Mouse (Mus musculus) megakaryocyte progenitor cell, adult 5-6 weeks (primary cell): Measurements from ENCODE around the gene Cnn2. TPM values are rescaled to one million over a fixed set of nuclear protein-coding genes. Genes with fewer than 3 reads are reported as not detected.
"Not testable (repeated sequence)": the region's sequence is repeated elsewhere in the genome, so short reads cannot be mapped to it uniquely, and the experiment has no call there.

Experiments used
- ATAC-seq: replicated peaks from 2 replicates; pipeline ENCODE4 v1.8.0; 2016; ENCODE audit warnings: mild to moderate bottlenecking, moderate TSS enrichment, inconsistent platforms; ENCODE audit not compliant: poor library complexity
- total RNA-seq, 2 experiments: library from RNA; stranded (forward) in 1 of 2; stranded (reverse) in 1 of 2; fragments of 157-497, 149-512 nt in 1 of 2; fragments of 200-1000 nt in 1 of 2; gene quantifications; 2 replicates each; pipeline versions ENCODE4 v1.2.3 to v1.2.4; 2015 to 2017

Cnn2 gene
- total RNA-seq (2015) (50.5 and 52.8 TPM in 2 replicates), total RNA-seq (2017) (73.3 and 84.1 TPM in 2 replicates)

GRCm38 (mm10) chr10:79988506-79989271 lies at the start of gene Cnn2:
Cnn2 (plus strand) TSS chr10:79988584.
- no peak for ATAC-seq

GRCm38 (mm10) chr10:79940749-79941148 lies 47.6 kb upstream of the Cnn2 start:
- ATAC-seq, result peak; percentile 59

DNA sequence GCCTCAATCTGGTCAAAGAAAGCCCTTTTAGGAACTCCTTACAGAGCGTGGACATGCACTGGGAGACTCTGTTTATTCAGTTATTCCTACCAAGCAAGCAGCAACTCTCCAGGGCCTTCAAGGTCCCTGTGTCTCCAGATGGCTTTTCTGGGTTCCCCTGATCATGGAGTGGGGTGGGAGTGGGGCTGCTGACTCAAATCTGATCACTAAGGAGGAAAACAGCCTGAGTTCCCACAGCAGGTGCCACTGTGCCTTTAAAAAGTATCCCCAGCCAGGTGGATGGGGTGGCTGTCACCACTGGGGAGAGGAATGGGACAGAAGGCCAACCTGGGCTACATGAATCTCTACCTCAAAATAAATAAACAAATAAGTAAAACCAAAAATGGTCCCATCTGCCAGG lies 45.4 kb upstream of the Cnn2 start:
- no peak for ATAC-seq

DNA sequence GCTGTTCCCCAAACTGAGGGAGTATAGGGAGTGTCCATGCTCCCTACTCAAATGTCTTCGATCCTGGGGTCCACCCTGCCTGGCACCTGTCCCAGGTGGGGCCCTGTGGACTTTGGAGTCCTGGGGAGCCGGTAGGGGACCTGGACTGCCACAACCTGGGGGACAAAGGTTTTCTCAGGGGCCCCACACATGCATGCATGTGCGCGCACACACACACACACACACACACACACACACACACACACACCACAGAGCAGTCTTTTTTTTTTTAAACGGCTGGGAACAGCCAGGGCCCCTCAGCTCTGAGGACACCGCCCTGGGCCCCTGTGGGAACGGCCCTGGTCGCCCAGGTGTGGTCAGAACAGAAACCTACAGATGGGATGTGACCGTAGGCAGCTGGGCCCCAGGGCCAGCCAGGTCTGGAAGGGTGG lies 44.9 kb upstream of the Cnn2 start:
- no peak for ATAC-seq

- ATAC-seq, result 0 out of 2 replicates have a peak, but pooled peaks have one; percentile 12
These were observed 42.7 kb upstream of the Cnn2 start for GRCm38 (mm10) chr10:79945507-79946234.

DNA sequence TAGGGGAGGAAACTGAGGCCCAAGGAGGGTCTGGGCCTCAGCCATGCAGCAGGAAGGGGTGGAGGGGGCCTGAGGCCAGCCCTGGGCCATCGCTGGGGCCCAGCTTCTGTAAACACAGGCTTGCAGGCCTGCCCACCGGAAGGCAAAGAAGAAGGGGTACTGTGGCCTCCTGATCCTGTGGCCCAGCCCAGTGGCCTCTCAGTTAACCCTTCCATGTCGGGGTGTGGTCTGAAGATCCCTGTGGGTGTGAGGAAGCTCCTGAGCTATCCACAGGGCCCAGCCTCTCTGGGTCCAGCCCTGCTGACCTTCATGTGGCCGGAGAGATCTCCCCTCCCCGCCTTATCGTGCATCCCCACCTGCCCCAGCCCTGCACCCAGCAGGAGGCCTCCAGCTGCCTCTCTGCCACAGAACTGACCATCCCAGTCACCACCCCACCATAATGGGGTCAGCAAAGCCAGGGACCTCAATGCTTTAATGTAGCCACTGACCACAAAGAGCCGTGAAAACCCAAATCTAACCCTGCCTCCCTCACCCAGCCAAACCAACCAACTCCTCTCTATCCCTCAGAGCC lies 41.5 kb upstream of the Cnn2 start:
- ATAC-seq, result peak; percentile 47

DNA sequence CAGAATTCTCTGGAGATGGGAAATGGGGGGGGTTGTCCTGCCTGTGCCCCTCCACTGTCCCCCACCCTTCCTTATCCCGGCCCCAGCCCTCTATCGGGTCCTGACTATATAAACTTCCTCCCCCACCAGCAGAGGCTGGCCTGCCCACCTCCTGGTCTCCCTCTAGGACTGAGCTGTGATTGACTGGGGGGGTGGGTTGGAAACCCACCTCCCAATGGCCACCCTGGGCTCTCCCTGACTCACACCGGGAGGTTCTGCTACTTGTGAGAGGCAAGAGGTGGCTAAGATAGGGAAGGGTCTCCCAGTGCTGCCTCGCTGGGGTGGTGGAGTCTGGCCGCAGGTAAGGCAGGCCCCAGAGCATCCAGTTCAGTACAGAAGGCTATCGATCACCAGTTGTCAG lies 40.9 kb upstream of the Cnn2 start:
- ATAC-seq, result no peak

- ATAC-seq, result no peak
These were observed 38.5 kb upstream of the Cnn2 start for GRCm38 (mm10) chr10:79949873-79950272.

- no peak for ATAC-seq
These were observed 37.7 kb upstream of the Cnn2 start for GRCm38 (mm10) chr10:79950661-79951060.

- ATAC-seq, result no peak
These were observed 34.4 kb upstream of the Cnn2 start for GRCm38 (mm10) chr10:79953946-79954345.

DNA sequence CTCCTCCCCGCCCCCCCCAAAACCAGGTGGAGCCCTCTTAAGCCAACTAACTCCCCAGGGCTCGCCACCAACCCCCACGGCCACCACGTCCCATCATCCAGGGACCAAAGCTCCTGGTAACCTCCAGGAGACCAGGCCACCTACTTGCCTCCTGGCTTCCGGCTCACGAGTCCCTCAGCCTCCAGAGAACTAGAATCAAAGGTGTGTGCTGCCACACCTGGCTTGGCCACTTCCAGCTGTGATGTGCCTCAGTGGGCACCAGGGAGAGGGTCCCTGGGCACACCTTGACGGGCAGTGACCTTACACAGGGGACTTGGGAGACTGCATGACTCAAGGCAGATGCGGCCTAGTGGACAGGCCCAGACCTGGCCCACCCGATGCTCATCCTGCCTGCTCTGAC lies 32.7 kb upstream of the Cnn2 start:
- no peak for ATAC-seq

DNA sequence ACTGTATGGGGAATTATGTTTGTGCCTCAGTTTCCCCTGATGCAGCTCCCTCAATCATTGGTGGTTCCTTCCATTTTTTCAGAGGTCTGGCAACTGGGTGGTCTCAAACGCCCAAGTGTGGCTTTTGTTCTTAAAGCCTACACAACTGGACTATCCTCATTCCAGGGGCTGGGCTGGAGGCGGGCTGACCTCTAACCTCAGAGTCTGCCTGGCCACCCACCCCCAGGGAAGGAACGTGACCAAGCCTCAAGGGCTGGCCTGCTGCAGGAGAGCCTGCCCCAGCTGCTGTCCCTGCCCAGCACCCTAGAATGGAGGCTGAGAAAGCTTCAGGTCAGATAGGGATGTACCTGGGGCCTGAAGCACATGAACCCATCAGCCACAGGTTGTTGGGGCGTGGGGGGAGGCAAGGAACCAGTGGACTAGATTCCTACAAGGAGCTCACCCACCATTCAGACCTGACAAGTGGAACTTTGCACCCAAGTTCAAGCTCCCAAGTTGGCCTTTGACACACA lies 31.7 kb upstream of the Cnn2 start:
- ATAC-seq, result no peak

DNA sequence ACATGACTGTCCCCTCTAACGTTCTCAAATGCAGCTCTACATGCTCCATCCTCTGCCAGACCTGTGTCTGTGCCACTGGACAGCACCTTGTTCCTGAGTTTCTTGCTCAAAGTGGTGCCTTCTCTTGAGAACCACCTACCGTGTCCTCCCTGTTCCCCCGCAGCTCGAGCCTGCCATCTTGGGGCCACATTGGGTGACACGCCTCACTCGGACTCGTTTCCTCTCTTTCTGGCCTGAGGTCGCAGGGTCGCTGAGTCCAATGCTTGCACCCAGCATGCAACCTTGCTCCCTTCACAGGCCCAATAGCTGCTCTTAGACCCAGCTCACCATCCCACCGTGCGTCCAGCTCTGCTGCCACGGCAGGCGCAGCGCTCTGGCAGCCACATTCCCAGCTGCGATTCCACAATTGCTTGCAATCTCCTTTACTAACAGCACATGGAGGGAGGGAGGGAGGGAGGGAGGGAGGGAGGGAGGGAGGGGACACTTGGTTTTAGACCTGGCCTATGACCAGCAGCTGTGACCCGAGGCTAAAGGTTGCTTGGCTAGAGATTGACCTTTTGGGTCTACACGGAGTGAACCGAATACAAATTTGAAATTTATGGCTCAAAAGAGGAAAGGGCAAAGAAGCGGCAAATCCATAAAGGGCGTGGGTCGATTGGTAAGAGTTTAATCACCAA lies 30.1 kb upstream of the Cnn2 start:
- peak; percentile 69 for ATAC-seq

DNA sequence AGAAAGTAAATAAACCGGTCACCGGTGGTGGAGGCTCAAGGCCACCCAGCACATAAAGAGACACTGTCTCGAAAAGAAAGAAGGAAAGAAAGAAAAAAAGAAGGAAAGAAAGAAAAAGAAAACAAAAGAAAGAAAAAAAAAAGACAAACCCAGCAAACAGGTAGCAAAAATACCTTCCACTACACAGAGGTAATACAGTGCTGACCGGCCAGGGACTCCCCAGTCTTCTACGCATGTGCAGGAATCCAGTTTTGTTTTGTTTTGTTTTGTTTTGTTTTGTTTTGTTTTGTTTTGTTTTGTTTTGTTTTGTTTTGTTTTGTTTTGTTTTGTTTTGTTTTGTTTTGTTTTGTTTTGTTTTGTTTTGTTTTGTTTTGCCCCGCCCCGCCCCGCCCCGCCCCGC lies 29.0 kb upstream of the Cnn2 start:
- not testable (repeated sequence) for ATAC-seq

DNA sequence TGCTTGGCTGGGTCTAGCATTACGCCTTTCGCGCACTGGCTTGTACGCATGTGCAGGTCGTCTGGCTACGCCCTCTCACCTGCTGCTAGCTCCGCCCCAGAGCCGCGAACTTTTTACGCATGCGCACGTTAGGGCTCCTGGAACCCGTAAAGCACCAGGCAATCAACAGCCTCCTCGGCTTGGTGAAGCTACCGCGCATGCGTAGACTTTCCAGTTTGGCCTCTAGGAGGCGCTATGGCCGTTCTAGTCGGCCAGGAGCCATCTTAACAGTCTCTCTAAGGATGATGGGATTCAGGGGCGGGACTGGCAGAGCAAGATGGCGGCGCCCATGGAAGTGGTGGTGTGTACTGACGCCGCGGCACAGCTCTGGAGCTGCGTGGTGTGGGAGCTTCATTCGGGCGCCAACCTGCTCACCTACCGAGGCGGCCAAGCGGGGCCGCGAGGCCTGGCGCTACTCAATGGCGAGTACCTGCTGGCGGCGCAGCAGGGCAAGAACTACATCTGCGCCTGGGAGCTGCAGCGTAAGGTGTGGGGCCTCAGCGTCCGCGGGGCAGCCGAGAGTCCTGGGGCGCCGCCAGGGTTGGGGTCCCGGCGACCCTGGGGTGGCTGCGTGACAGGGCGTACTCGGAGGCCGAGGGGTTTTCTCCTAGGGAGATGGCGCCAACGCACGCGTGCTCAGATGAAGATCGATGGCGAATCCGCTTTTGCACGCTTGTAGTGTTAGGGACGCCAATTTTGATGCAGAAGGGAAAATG lies 28.4 kb upstream of the Cnn2 start, which contains the start of gene Wdr18:
Wdr18 (plus strand) TSS at position 306 of the 755 bp plus-strand sequence.
- ATAC-seq, result peak; percentile 86

DNA sequence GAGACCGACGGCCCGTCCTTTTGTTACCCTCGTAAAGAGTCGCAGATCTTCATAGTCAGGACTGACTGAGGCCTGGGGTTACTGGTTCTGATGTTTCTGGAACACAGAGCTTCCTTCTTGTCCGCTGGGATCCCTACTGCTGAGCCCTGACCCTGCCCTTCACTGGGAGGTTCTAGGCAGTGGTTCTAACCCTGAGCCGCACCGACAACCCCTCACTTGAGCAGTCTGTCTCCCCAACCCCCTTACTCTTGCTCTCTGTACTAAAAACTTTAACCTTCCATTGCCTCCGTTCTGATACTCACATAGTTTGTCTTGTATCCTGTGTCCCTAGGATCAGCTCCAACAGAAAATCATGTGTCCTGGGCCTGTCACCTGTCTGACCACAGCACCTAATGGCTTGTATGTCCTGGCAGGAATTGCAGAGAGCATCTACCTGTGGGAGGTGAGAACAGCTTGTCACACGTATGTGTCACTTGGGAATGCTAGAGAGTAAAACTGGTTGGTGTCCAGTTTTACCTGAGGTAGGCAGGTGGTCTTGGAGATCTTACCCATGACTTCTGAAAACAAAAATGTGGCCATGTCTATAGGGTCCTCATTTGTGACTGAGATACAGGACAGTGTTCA lies 27.6 kb upstream of the Cnn2 start:
- no peak for ATAC-seq

- no peak for ATAC-seq
These were observed 23.7 kb upstream of the Cnn2 start for GRCm38 (mm10) chr10:79964727-79965126.

DNA sequence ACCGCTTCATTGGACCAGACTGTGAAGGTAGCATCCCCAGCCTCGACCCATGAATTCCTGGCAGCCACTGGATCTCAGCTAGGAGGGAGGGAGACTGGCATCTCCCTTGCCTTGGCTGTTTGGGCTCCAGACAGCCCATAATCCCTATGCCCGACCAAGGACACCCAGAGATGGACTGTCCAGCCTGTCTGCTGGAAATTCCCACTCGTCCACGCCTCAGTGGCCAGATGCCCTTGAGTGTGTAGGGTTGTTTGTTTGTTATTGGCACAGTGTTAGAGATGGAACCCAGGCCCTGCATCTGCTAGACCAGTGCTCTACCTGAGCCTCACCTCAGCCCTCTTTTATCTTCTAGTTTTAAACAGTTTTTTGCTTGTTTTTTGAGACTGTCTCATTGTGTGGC lies 23.1 kb upstream of the Cnn2 start:
- ATAC-seq, result no peak

GRCm38 (mm10) chr10:79966886-79967400 lies 21.4 kb upstream of the Cnn2 start:
- no peak for ATAC-seq

DNA sequence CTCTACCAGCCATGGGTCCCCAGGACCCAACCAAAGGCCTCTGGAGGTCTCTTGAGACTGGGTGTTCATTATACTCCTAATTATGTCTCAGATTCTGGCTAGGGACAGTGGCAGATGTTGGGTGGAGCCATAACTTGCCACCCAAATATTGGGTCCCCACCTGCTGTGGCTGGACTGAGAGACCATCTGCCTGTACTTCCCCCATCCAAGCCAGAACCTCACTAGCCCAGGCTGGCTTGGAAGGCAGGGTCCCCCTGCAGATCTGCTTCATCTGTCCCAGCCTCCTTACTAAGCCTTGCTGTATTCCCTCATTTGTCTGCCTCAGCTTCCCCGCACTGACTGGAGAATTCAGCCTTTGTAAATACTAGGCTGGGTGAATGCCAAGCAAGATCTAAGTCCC lies 20.2 kb upstream of the Cnn2 start:
- no peak for ATAC-seq
